Comparison of ENCODE assay signal across 31 mouse cellular contexts in the genomic region with DNA sequence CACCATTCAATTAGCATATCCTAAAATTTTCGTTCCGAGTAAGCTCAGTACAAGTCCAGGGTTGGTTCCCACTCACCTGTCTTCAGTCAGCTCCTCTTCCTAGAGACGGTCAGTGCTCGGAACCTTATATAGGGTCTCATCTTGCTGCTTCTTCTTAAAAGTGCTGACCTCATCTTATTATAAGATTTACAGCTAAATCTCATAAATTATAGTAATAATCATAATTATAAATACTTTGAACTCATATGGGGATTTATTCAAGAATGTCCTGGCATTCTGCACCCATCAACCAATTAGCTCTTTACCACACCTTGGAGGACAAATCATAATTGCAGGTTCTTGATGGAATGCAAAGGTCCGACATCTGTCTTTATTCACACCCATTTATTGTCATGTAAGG. TPM values are rescaled to one million over a fixed set of nuclear protein-coding genes. Genes with fewer than 3 reads are reported as not detected.
DNase-seq lines count a peak whose midpoint lies in the region; ATAC-seq and TF ChIP-seq lines count a peak whose summit lies in the region.
"Had no signal": no experiment of that assay in that cellular context is flagged by ENCODE, and none has a peak within 500 bp of the region (broad histone marks: within the 10 kb centered on the region; RNA-seq: fewer than 3 reads in every experiment).

A gene (minus strand): TSS at position 101 of the 400 bp plus-strand sequence.

- ATAC-seq in forebrain, embryonic 12.5 days (ENCODE audit: low FRiP score) = no peak
- ATAC-seq in forebrain, embryonic 16.5 days = no peak
- no peak for ATAC-seq in hindbrain, embryonic 16.5 days
- no peak for ATAC-seq in hindbrain, embryonic 11.5 days (ENCODE audit: low FRiP score)
- ATAC-seq in lung, embryonic 16.5 days (ENCODE audit: low read depth) = no peak
- ATAC-seq: hindbrain, postnatal 0 days; inflammation-experienced regulatory T-cells, adult 6 months had no signal

- H3K79me2 ChIP-seq in CH12.LX (replicated peaks; ENCODE audit: control insufficient read depth, extremely low read depth, insufficient read depth, poor library complexity, severe bottlenecking) = no peaks in the 10 kb centered on the region

- no peak for TF ChIP-seq RAD21 in CH12.LX (IDR thresholded peaks at IDR 0.05; ENCODE audit: low read depth, low read length)

- 82% methylated on average over 5 of the region's 5 CpGs for WGBS in forebrain, embryonic 12.5 days
- WGBS in forebrain, embryonic 16.5 days = 84% methylated on average over 5 of the region's 5 CpGs
- 89% methylated on average over 5 of the region's 5 CpGs for WGBS in hindbrain, embryonic 16.5 days
- WGBS in hindbrain, embryonic 11.5 days = 88% methylated on average over 5 of the region's 5 CpGs
- WGBS in lung, embryonic 16.5 days = 81% methylated on average over 5 of the region's 5 CpGs

- in situ Hi-C loops in CH12.LX (cut with MboI; ENCODE audit: low pct_ligation_motif_present, low pct_unique_long_range_greater_than_20kb, low sequenced_read_pairs) = no loop called here

- H3K27ac ChIP-seq in forebrain, embryonic 12.5 days = peak within 1 kb of the TSS; percentile 48; the same call in 1 of the 2 replicates
- no peak within 1 kb of the TSS for H3K27ac ChIP-seq in forebrain, embryonic 16.5 days (ENCODE audit: low read length)
- peak within 1 kb of the TSS; percentile 48; the same call in 1 of the 2 replicates for H3K27ac ChIP-seq in hindbrain, embryonic 16.5 days (ENCODE audit: low read depth, low read length)
- H3K27ac ChIP-seq in hindbrain, embryonic 11.5 days (ENCODE audit: low read depth, low read length) = no peak within 1 kb of the TSS
- peak within 1 kb of the TSS; percentile 77 for H3K27ac ChIP-seq in lung, embryonic 16.5 days (ENCODE audit: low read length)
- no peak within 1 kb of the TSS for H3K27ac ChIP-seq in CH12.LX (ENCODE audit: insufficient read depth, low read depth)
- H3K27ac ChIP-seq: embryonic facial prominence, embryonic 12.5 days; embryonic facial prominence, embryonic 15.5 days; heart, adult 2 months; heart, embryonic 10.5 days; heart, embryonic 13.5 days; hindbrain, postnatal 0 days had no signal

- H3K9me3 ChIP-seq in forebrain, embryonic 12.5 days = no peaks in the 10 kb centered on the region
- no peaks in the 10 kb centered on the region for H3K9me3 ChIP-seq in forebrain, embryonic 16.5 days (ENCODE audit: control insufficient read depth, low read length)
- no peaks in the 10 kb centered on the region for H3K9me3 ChIP-seq in hindbrain, embryonic 16.5 days (ENCODE audit: control insufficient read depth, low read length)
- no peaks in the 10 kb centered on the region for H3K9me3 ChIP-seq in hindbrain, embryonic 11.5 days (ENCODE audit: control insufficient read depth, low read length)
- no peaks in the 10 kb centered on the region for H3K9me3 ChIP-seq in lung, embryonic 16.5 days (ENCODE audit: control insufficient read depth, low read length)
- H3K9me3 ChIP-seq in CH12.LX (replicated peaks; ENCODE audit: low read length) = peaks cover 2% of the 10 kb centered on the region
- H3K9me3 ChIP-seq: embryonic facial prominence, embryonic 12.5 days; embryonic facial prominence, embryonic 15.5 days; heart, embryonic 10.5 days; heart, embryonic 13.5 days; hindbrain, embryonic 13.5 days had no signal

- no peak within 1 kb of the TSS for H3K4me2 ChIP-seq in forebrain, embryonic 12.5 days
- no peak within 1 kb of the TSS for H3K4me2 ChIP-seq in forebrain, embryonic 16.5 days (ENCODE audit: low read length)
- H3K4me2 ChIP-seq in hindbrain, embryonic 16.5 days (ENCODE audit: low read length) = no peak within 1 kb of the TSS
- H3K4me2 ChIP-seq in hindbrain, embryonic 11.5 days (replicated peaks; ENCODE audit: low read depth, low read length) = no peak within 1 kb of the TSS
- peak within 1 kb of the TSS; percentile 33 for H3K4me2 ChIP-seq in lung, embryonic 16.5 days (ENCODE audit: low read depth, low read length)
- no peak within 1 kb of the TSS for H3K4me2 ChIP-seq in CH12.LX (ENCODE audit: insufficient read depth, low read depth, poor library complexity, severe bottlenecking)
- H3K4me2 ChIP-seq: embryonic facial prominence, embryonic 12.5 days; embryonic facial prominence, embryonic 15.5 days; heart, embryonic 13.5 days; hindbrain, embryonic 13.5 days had no signal

- no peak for TF ChIP-seq EP300 in CH12.LX (IDR thresholded peaks at IDR 0.05; ENCODE audit: low read length)

- no peak within 1 kb of the TSS for H3K4me3 ChIP-seq in forebrain, embryonic 12.5 days (replicated peaks)
- no peak within 1 kb of the TSS for H3K4me3 ChIP-seq in forebrain, embryonic 16.5 days (replicated peaks; ENCODE audit: low read length)
- H3K4me3 ChIP-seq in hindbrain, embryonic 16.5 days (ENCODE audit: low read length) = no peak within 1 kb of the TSS
- H3K4me3 ChIP-seq in hindbrain, embryonic 11.5 days (ENCODE audit: low read depth, low read length) = no peak within 1 kb of the TSS
- H3K4me3 ChIP-seq in lung, embryonic 16.5 days (ENCODE audit: low read length) = no peak within 1 kb of the TSS
- H3K4me3 ChIP-seq in CH12.LX (replicated peaks in 1 of 3; ENCODE audit: low read depth in 2 of 3, low read length in 2 of 3, poor library complexity in 1 of 3) = no peak within 1 kb of the TSS
- H3K4me3 ChIP-seq: embryonic facial prominence, embryonic 12.5 days; embryonic facial prominence, embryonic 15.5 days; heart, adult 2 months; heart, embryonic 10.5 days; heart, embryonic 13.5 days; hindbrain, embryonic 13.5 days had no signal

- H3K9ac ChIP-seq in forebrain, embryonic 12.5 days = no peak within 1 kb of the TSS
- no peak within 1 kb of the TSS for H3K9ac ChIP-seq in forebrain, embryonic 16.5 days (replicated peaks; ENCODE audit: low read depth, low read length)
- H3K9ac ChIP-seq in hindbrain, embryonic 16.5 days (ENCODE audit: low read depth, low read length) = no peak within 1 kb of the TSS
- H3K9ac ChIP-seq in hindbrain, embryonic 11.5 days (ENCODE audit: low read depth, low read length) = no peak within 1 kb of the TSS
- H3K9ac ChIP-seq in lung, embryonic 16.5 days (ENCODE audit: low read length) = no peak within 1 kb of the TSS
- H3K9ac ChIP-seq in CH12.LX (ENCODE audit: insufficient read depth, low read depth) = no peak within 1 kb of the TSS
- H3K9ac ChIP-seq: embryonic facial prominence, embryonic 12.5 days; embryonic facial prominence, embryonic 15.5 days; heart, embryonic 13.5 days; hindbrain, embryonic 13.5 days had no signal

- no peaks in the 10 kb centered on the region for H3K36me3 ChIP-seq in forebrain, embryonic 12.5 days (replicated peaks)
- no peaks in the 10 kb centered on the region for H3K36me3 ChIP-seq in forebrain, embryonic 16.5 days (ENCODE audit: control insufficient read depth, insufficient read depth)
- no peaks in the 10 kb centered on the region for H3K36me3 ChIP-seq in hindbrain, embryonic 16.5 days (ENCODE audit: control insufficient read depth, insufficient read depth, low read length)
- no peaks in the 10 kb centered on the region for H3K36me3 ChIP-seq in hindbrain, embryonic 11.5 days (ENCODE audit: control insufficient read depth, insufficient read depth, low read length)
- no peaks in the 10 kb centered on the region for H3K36me3 ChIP-seq in lung, embryonic 16.5 days (ENCODE audit: control insufficient read depth, insufficient read depth, low read length)
- no peaks in the 10 kb centered on the region for H3K36me3 ChIP-seq in CH12.LX (replicated peaks in 1 of 2; ENCODE audit: control insufficient read depth in 1 of 2, insufficient read depth in 1 of 2, low read length in 1 of 2)
- H3K36me3 ChIP-seq: embryonic facial prominence, embryonic 12.5 days; embryonic facial prominence, embryonic 15.5 days; heart, embryonic 10.5 days; heart, embryonic 13.5 days; hindbrain, embryonic 13.5 days had no signal

- no peak for TF ChIP-seq CTCF in CH12.LX (conservative IDR thresholded peaks at IDR 0.05 in 1 of 2, IDR thresholded peaks at IDR 0.05 in 1 of 2; ENCODE audit: low read depth in 2 of 2, low read length in 2 of 2)

- no peaks in the 10 kb centered on the region for H3K27me3 ChIP-seq in forebrain, embryonic 12.5 days
- H3K27me3 ChIP-seq in forebrain, embryonic 16.5 days (replicated peaks; ENCODE audit: control insufficient read depth, insufficient read depth, low read length) = no peaks in the 10 kb centered on the region
- H3K27me3 ChIP-seq in hindbrain, embryonic 16.5 days (replicated peaks; ENCODE audit: control insufficient read depth, insufficient read depth, low read length) = no peaks in the 10 kb centered on the region
- no peaks in the 10 kb centered on the region for H3K27me3 ChIP-seq in hindbrain, embryonic 11.5 days (ENCODE audit: control insufficient read depth, insufficient read depth, low read length)
- H3K27me3 ChIP-seq in lung, embryonic 16.5 days (ENCODE audit: control insufficient read depth, insufficient read depth, low read depth, low read length) = no peaks in the 10 kb centered on the region
- peaks cover 3% of the 10 kb centered on the region for H3K27me3 ChIP-seq in CH12.LX (replicated peaks)
- H3K27me3 ChIP-seq: embryonic facial prominence, embryonic 12.5 days; embryonic facial prominence, embryonic 15.5 days; heart, embryonic 13.5 days; hindbrain, embryonic 13.5 days had no signal

- peaks cover 8% of the 10 kb centered on the region for H3K4me1 ChIP-seq in forebrain, embryonic 12.5 days
- peaks cover 4% of the 10 kb centered on the region; the same call in 1 of the 2 replicates for H3K4me1 ChIP-seq in forebrain, embryonic 16.5 days (replicated peaks; ENCODE audit: control insufficient read depth, insufficient read depth, low read length)
- no peaks in the 10 kb centered on the region for H3K4me1 ChIP-seq in hindbrain, embryonic 16.5 days (ENCODE audit: control insufficient read depth, insufficient read depth, low read depth, low read length)
- H3K4me1 ChIP-seq in hindbrain, embryonic 11.5 days (replicated peaks; ENCODE audit: control insufficient read depth, insufficient read depth, low read length) = no peaks in the 10 kb centered on the region
- H3K4me1 ChIP-seq in lung, embryonic 16.5 days (replicated peaks; ENCODE audit: control insufficient read depth, insufficient read depth, low read length) = peaks cover 13% of the 10 kb centered on the region
- no peaks in the 10 kb centered on the region for H3K4me1 ChIP-seq in CH12.LX (ENCODE audit: control insufficient read depth in 1 of 2, insufficient read depth in 2 of 2)
- H3K4me1 ChIP-seq: embryonic facial prominence, embryonic 12.5 days; embryonic facial prominence, embryonic 15.5 days; heart, embryonic 10.5 days; heart, embryonic 13.5 days had no signal

- no peak for TF ChIP-seq POLR2A in CH12.LX (IDR thresholded peaks at IDR 0.05; ENCODE audit: low read depth, low read length)

- no peak for DNase-seq in hindbrain, embryonic 11.5 days (ENCODE audit: low spot score)
- no peak for DNase-seq in lung, postnatal 4 days
- no peak for DNase-seq in CH12.LX (ENCODE audit: extremely low read depth)
- DNase-seq in urinary bladder, postnatal 25 days (ENCODE audit: low spot score) = no peak
- DNase-seq: adrenal gland, adult 2 months; adrenal gland, postnatal 14 days; cerebellum, adult 11 months; cerebellum, adult 2 months; cerebellum, adult 9-11 months; cerebellum, postnatal 25 days; gastrocnemius, postnatal 25 days; heart, adult 2 months; heart, postnatal 14 days had no signal

- dilution Hi-C loops in CH12.LX (cut with MboI; ENCODE audit: extremely low pct_ligation_motif_present, extremely low pct_unique_long_range_greater_than_20kb, low sequenced_read_pairs) = no loop called here

RNA-seq across cellular contexts. Expression of the gene that starts here (rescaled TPM):
- polyA plus RNA-seq in forebrain, embryonic 12.5 days (2016; fragmentation: Nextera tagmentation; extraction: Ambion mirVana) = not detected in 2 replicates
- polyA plus RNA-seq in forebrain, embryonic 16.5 days (2015; fragmentation: Nextera tagmentation; extraction: Ambion mirVana) = not detected in 2 replicates
- polyA plus RNA-seq in hindbrain, embryonic 16.5 days (2015; fragmentation: Nextera tagmentation; extraction: Ambion mirVana) = not detected in 2 replicates
- polyA plus RNA-seq in hindbrain, embryonic 11.5 days (2014; fragmentation: Nextera tagmentation; extraction: Ambion mirVana) = not detected in 2 replicates
- not detected in 2 replicates for polyA plus RNA-seq in lung, embryonic 16.5 days (2015; fragmentation: Nextera tagmentation; extraction: Ambion mirVana)
- total RNA-seq in CH12.LX (2012; rRNA removed) (not detected in 2 replicates), CH12.LX (2014; rRNA removed) (not detected in 2 replicates)
- not detected in 2 replicates for polyA plus RNA-seq in CH12.LX (2012; ENCODE audit: insufficient read length, low read depth)
- total RNA-seq: adrenal gland, adult 2 months; adrenal gland, postnatal 14 days; adrenal gland, postnatal 4 days; common myeloid progenitor, adult 5-6 weeks; gastrocnemius, adult 8-10 months; gastrocnemius, postnatal 25 days; heart, adult 2 months; heart, postnatal 14 days; hematopoietic stem cell, adult 5-6 weeks; hindbrain, postnatal 0 days; MEL had no signal
- polyA plus RNA-seq: adrenal gland, adult 2 months; cerebellum, adult 2 months; embryonic facial prominence, embryonic 12.5 days; embryonic facial prominence, embryonic 15.5 days; forebrain, embryonic 11.5 days; heart, adult 2 months; heart, embryonic 10.5 days; heart, embryonic 13.5 days; heart, embryonic 16.5 days; hindbrain, embryonic 13.5 days; hindbrain, postnatal 0 days; inflammation-experienced regulatory T-cells, adult 6 months had no signal

Comparison
In these comparisons a context has a peak if more than half of its experiments do, and no peak if none do; other contexts are left out.
1. H3K27ac ChIP-seq: peak in forebrain, embryonic 12.5 days (single experiment), hindbrain, embryonic 16.5 days (single experiment) and lung, embryonic 16.5 days (single experiment); none in forebrain, embryonic 16.5 days (single experiment), hindbrain, embryonic 11.5 days (single experiment) and CH12.LX (single experiment).